Mouse (Mus musculus) heart, postnatal 0 days (tissue): ENCODE measurements around the gene Sap18b. TPM values are rescaled to one million over a fixed set of nuclear protein-coding genes. Genes with fewer than 3 reads are reported as not detected.

Source experiments
- ATAC-seq: fragments of 200-750 bp; cut with Nextera tagmentation; 2 replicates; pipeline ENCODE4 v1.8.0; 2017; ENCODE audit warnings: low read depth, moderate number of reproducible peaks, moderate library complexity; ENCODE audit not compliant: insufficient read depth
- DNase-seq: peaks from one replicate; pipeline ENCODE4 v3.0.0-alpha.2; 2016; ENCODE audit warnings: low spot score
- H3K27ac ChIP-seq: fragments of 300-500 bp; sonication (generic); 2 replicates; pipeline ENCODE4 v1.5.1; 2014; ENCODE audit warnings: low read depth, mild to moderate bottlenecking
- H3K27me3 ChIP-seq: fragments of 300-500 bp; sonication (generic); 2 replicates; pipeline ENCODE4 v1.6.1; 2014; ENCODE audit warnings: low read length, mixed read lengths; ENCODE audit not compliant: control insufficient read depth, insufficient read depth
- H3K36me3 ChIP-seq: fragments of 300-500 bp; sonication (generic); replicated peaks from 2 replicates; pipeline ENCODE4 v1.6.1; 2014; ENCODE audit warnings: low read length, mixed read lengths; ENCODE audit not compliant: control insufficient read depth, insufficient read depth
- H3K4me1 ChIP-seq: fragments of 300-500 bp; sonication (generic); 2 replicates; pipeline ENCODE4 v1.6.1; 2014; ENCODE audit warnings: antibody characterized with exemption; ENCODE audit not compliant: control insufficient read depth, insufficient read depth
- H3K4me2 ChIP-seq: fragments of 300-500 bp; sonication (generic); 2 replicates; pipeline ENCODE4 v1.6.1; 2014; ENCODE audit warnings: low read depth, mild to moderate bottlenecking, low read length, moderate library complexity
- H3K4me3 ChIP-seq: fragments of 300-500 bp; sonication (generic); 2 replicates; pipeline ENCODE4 v1.5.1; 2014; ENCODE audit warnings: low read depth, low read length
- H3K9ac ChIP-seq: fragments of 300-500 bp; sonication (generic); replicated peaks from 2 replicates; pipeline ENCODE4 v1.6.1; 2014; ENCODE audit warnings: low read depth, low read length, mixed read lengths
- H3K9me3 ChIP-seq: fragments of 300-500 bp; sonication (generic); replicated peaks from 2 replicates; pipeline ENCODE4 v1.6.1; 2016; ENCODE audit warnings: low read length; ENCODE audit not compliant: control insufficient read depth
- CTCF ChIP-seq: IDR thresholded peaks from 2 replicates; pipeline ENCODE4 v1.5.1; 2016; ENCODE audit warnings: antibody characterized with exemption, control low read depth, low read depth
- EP300 ChIP-seq: IDR thresholded peaks from 2 replicates; pipeline ENCODE4 v1.6.1; 2016; ENCODE audit warnings: antibody characterized with exemption, low read depth
- WGBS: fragments of 180-500 bp; shearing (Covaris S2); extraction: QIAGEN DNeasy Blood & Tissue Kit; methylation state at CpG from one replicate; pipeline ENCODE4 v1.1.7; 2014; 5-methylcytosine and 5-hydroxymethylcytosine counted together
- polyA plus RNA-seq: library from polyadenylated mRNA; unstranded; fragments of >200 nt; fragmentation: Nextera tagmentation; extraction: Ambion mirVana; gene quantifications from 2 replicates; pipeline ENCODE4 v1.2.1, GENCODE M21; 2015
- total RNA-seq: library from RNA; depleted of rRNA; stranded (reverse); fragments of >200 nt; gene quantifications from 2 replicates; pipeline ENCODE4 v1.2.3, GENCODE M21; 2014; ENCODE audit warnings: low replicate concordance

The Sap18b gene
- total and polyA plus RNA-seq, 2 experiments from 2014 or later, result 65.9 to 283 TPM

GRCm38 (mm10) chr8:95806461-95807191 lies 18.5 kb upstream of the Sap18b start:
- Histone ChIP-seq H3K4me3 (peak overlapping the region; percentile 98), H3K27ac (peak overlapping the region; percentile 99), H3K27me3 (no peaks in the 10 kb centered on the region), H3K9ac (peak overlapping the region; percentile 99), H3K36me3 (peaks cover 9% of the 10 kb centered on the region; the same call in 1 of the 2 replicates), H3K9me3 (no peaks in the 10 kb centered on the region), H3K4me2 (peak overlapping the region; percentile 96), H3K4me1 (peaks cover 46% of the 10 kb centered on the region)
- DNase-seq (no peak), ATAC-seq (no peak)
- TF ChIP-seq EP300, result no peak
- no peak for TF ChIP-seq CTCF
- under 1% methylated on average over 53 of the region's 69 CpGs for WGBS

- H3K9ac ChIP-seq, result peak within 1 kb of the TSS; percentile 99
- under 1% methylated on average over 44 of the region's 44 CpGs for WGBS
- peaks cover 47% of the 10 kb centered on the region for H3K4me1 ChIP-seq
These were observed 17.8 kb upstream of the Sap18b start, which contains the start of gene Cnot1 for GRCm38 (mm10) chr8:95807331-95807843. Cnot1 (minus strand) TSS chr8:95807464.

GRCm38 (mm10) chr8:95807861-95808260 lies 17.3 kb upstream of the Sap18b start:
- H3K4me3 ChIP-seq, result peak overlapping the region; percentile 98
- H3K4me2 ChIP-seq, result peak overlapping the region; percentile 82
- peaks cover 45% of the 10 kb centered on the region for H3K4me1 ChIP-seq
- peak overlapping the region; percentile 99 for H3K9ac ChIP-seq
- H3K27me3 ChIP-seq, result no peaks in the 10 kb centered on the region
- TF ChIP-seq EP300, result no peak
- no peak for TF ChIP-seq CTCF
- DNase-seq (peak; percentile 97), ATAC-seq (peak; percentile 90)
- H3K36me3 ChIP-seq, result no peaks in the 10 kb centered on the region
- H3K27ac ChIP-seq, result peak overlapping the region; percentile 99
- 0% methylated on average over 20 of the region's 20 CpGs for WGBS
- H3K9me3 ChIP-seq, result no peaks in the 10 kb centered on the region

More at GRCm38 (mm10) chr8:95807331-95807843, 17.8 kb upstream of the Sap18b start, which contains the start of gene Cnot1:
- DNase-seq, result peak; percentile 98
- no peak for TF ChIP-seq CTCF
- peak; percentile 99 for TF ChIP-seq EP300
- H3K4me2 ChIP-seq, result peak within 1 kb of the TSS; percentile 96
- H3K27ac ChIP-seq, result peak within 1 kb of the TSS; percentile 99
- peak within 1 kb of the TSS; percentile 98 for H3K4me3 ChIP-seq
- no peaks in the 10 kb centered on the region for H3K9me3 ChIP-seq
- peak; percentile 92 for ATAC-seq
- no peaks in the 10 kb centered on the region for H3K27me3 ChIP-seq
- 0 out of 2 replicates have a peak, but pooled peaks cover 1% of the 10 kb centered on the region for H3K36me3 ChIP-seq

GRCm38 (mm10) chr8:95808631-95809030 lies 16.5 kb upstream of the Sap18b start:
- Histone ChIP-seq H3K4me3 (no peak overlapping the region), H3K9ac (no peak overlapping the region), H3K36me3 (no peaks in the 10 kb centered on the region), H3K4me1 (peaks cover 45% of the 10 kb centered on the region), H3K4me2 (no peak overlapping the region), H3K27ac (peak overlapping the region; percentile 99; the same call in 1 of the 2 replicates), H3K27me3 (no peaks in the 10 kb centered on the region), H3K9me3 (no peaks in the 10 kb centered on the region)
- WGBS, result 83% methylated on average over 4 of the region's 4 CpGs
- ATAC-seq, result no peak
- DNase-seq, result no peak
- TF ChIP-seq CTCF (no peak), EP300 (no peak)

- no peak for ATAC-seq
- Histone ChIP-seq H3K27me3 (no peaks in the 10 kb centered on the region), H3K36me3 (no peaks in the 10 kb centered on the region), H3K27ac (peak overlapping the region; percentile 93), H3K9me3 (no peaks in the 10 kb centered on the region), H3K4me1 (peaks cover 45% of the 10 kb centered on the region), H3K9ac (no peak overlapping the region), H3K4me3 (no peak overlapping the region), H3K4me2 (no peak overlapping the region)
- 79% methylated on average over 5 of the region's 5 CpGs for WGBS
- TF ChIP-seq EP300, result no peak
- no peak for DNase-seq
These were observed 16.0 kb upstream of the Sap18b start for GRCm38 (mm10) chr8:95809116-95809515.
